Mouse (Mus musculus) limb, embryonic 12.5 days (tissue): ENCODE measurements around the gene Fbxw2. TPM values are rescaled to one million over a fixed set of nuclear protein-coding genes. Genes with fewer than 3 reads are reported as not detected.
"Not testable (repeated sequence)": the region's sequence is repeated elsewhere in the genome, so short reads cannot be mapped to it uniquely, and the experiment has no call there.

Experiments used
- ATAC-seq: fragments of 200-750 bp; cut with Nextera tagmentation; 2 replicates; pipeline ENCODE4 v1.8.0; 2017; ENCODE audit warnings: low read depth, moderate TSS enrichment; ENCODE audit not compliant: insufficient number of reproducible peaks, insufficient read depth, low FRiP score, low TSS enrichment
- H3K27ac ChIP-seq: fragments of 300-500 bp; sonication (generic); 2 replicates; pipeline ENCODE4 v1.5.1; 2016; ENCODE audit warnings: mild to moderate bottlenecking, moderate library complexity
- H3K27me3 ChIP-seq: fragments of 300-500 bp; sonication (generic); 2 replicates; pipeline ENCODE4 v1.6.1; 2016; ENCODE audit warnings: mild to moderate bottlenecking, moderate library complexity
- H3K36me3 ChIP-seq: fragments of 300-500 bp; sonication (generic); 2 replicates; pipeline ENCODE4 v1.6.1; 2016; ENCODE audit warnings: mild to moderate bottlenecking, moderate library complexity
- H3K4me1 ChIP-seq: fragments of 300-500 bp; sonication (generic); replicated peaks from 2 replicates; pipeline ENCODE4 v1.6.1; 2016
- H3K4me2 ChIP-seq: fragments of 300-500 bp; sonication (generic); 2 replicates; pipeline ENCODE4 v1.6.1; 2016; ENCODE audit warnings: mild to moderate bottlenecking, moderate library complexity
- H3K4me3 ChIP-seq: fragments of 300-500 bp; sonication (generic); replicated peaks from 2 replicates; pipeline ENCODE4 v1.5.1; 2016; ENCODE audit warnings: mild to moderate bottlenecking
- H3K9ac ChIP-seq: fragments of 300-500 bp; sonication (generic); replicated peaks from 2 replicates; pipeline ENCODE4 v1.6.1; 2016; ENCODE audit warnings: mild to moderate bottlenecking, moderate library complexity
- H3K9me3 ChIP-seq: fragments of 300-500 bp; sonication (generic); 2 replicates; pipeline ENCODE4 v1.6.1; 2016; ENCODE audit warnings: mild to moderate bottlenecking, moderate library complexity
- WGBS: fragments of 180-500 bp; shearing (Covaris S2); methylation state at CpG from one replicate; pipeline ENCODE4 v1.1.7; 2016; 5-methylcytosine and 5-hydroxymethylcytosine counted together
- polyA plus RNA-seq: library from polyadenylated mRNA; unstranded; fragments of >200 nt; fragmentation: Nextera tagmentation; extraction: Ambion mirVana; gene quantifications from 2 replicates; pipeline ENCODE4 v1.2.1, GENCODE M21; 2016

The Fbxw2 gene
- polyA plus RNA-seq, 1 experiment from 2014 or later: 86.8 TPM

GRCm38 (mm10) chr2:34772252-34773235 is 53.6 kb downstream of the Fbxw2 start:
- peak overlapping the region; percentile 78 for H3K4me2 ChIP-seq
- H3K4me1 ChIP-seq: peaks cover 49% of the 10 kb centered on the region
- H3K4me3 ChIP-seq: peak overlapping the region; percentile 99
- WGBS: 4% methylated on average over 50 of the region's 50 CpGs
- H3K9me3 ChIP-seq: no peaks in the 10 kb centered on the region
- H3K27me3 ChIP-seq: no peaks in the 10 kb centered on the region
- no peak; the same call in none of the 2 replicates for ATAC-seq
- peak overlapping the region; percentile 98 for H3K9ac ChIP-seq
- peaks cover 51% of the 10 kb centered on the region for H3K36me3 ChIP-seq
- peak overlapping the region; percentile 92 for H3K27ac ChIP-seq

GRCm38 (mm10) chr2:34771368-34772226 is 54.5 kb downstream of the Fbxw2 start, which contains the start of gene Hspa5:
TSS of gene Hspa5 (plus strand) at chr2:34771970.
- H3K4me1 ChIP-seq: peaks cover 41% of the 10 kb centered on the region
- peaks cover 5% of the 10 kb centered on the region; the same call in 1 of the 2 replicates for H3K9me3 ChIP-seq
- peak within 1 kb of the TSS; percentile 78 for H3K4me2 ChIP-seq
- peak within 1 kb of the TSS; percentile 98 for H3K9ac ChIP-seq
- H3K4me3 ChIP-seq: peak within 1 kb of the TSS; percentile 99
- H3K27me3 ChIP-seq: no peaks in the 10 kb centered on the region
- peaks cover 41% of the 10 kb centered on the region for H3K36me3 ChIP-seq
- peak; percentile 99 for ATAC-seq
- H3K27ac ChIP-seq: peak within 1 kb of the TSS; percentile 92
- under 1% methylated on average over 60 of the region's 60 CpGs for WGBS

DNA sequence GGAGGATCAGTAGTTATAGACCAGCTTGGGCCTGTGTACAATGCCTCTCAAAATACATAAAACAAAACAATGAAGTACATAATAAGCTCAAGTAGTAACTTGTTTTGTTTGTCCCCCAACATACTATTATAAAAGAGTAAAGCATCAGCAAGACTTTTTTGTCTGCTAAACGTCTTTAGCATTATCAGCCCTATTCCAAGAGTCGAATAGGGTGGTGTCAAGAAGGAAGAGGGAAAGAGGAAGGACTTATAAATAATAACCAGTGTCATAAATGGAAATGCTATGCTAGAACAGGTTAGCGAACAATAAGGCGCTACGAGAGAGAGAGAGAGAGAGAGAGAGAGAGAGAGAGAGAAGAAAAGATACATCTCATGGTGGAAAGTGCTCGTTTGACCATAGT is 55.2 kb downstream of the Fbxw2 start:
- Histone ChIP-seq H3K9ac (peak overlapping the region; percentile 88), H3K9me3 (peaks cover 5% of the 10 kb centered on the region; the same call in 1 of the 2 replicates), H3K36me3 (peaks cover 35% of the 10 kb centered on the region), H3K4me1 (peaks cover 36% of the 10 kb centered on the region), H3K4me2 (peak overlapping the region; percentile 72), H3K4me3 (peak overlapping the region; percentile 99), H3K27ac (peak overlapping the region; percentile 87), H3K27me3 (no peaks in the 10 kb centered on the region)
- no peak for ATAC-seq
- WGBS: 4% methylated on average over 6 of the region's 6 CpGs

DNA sequence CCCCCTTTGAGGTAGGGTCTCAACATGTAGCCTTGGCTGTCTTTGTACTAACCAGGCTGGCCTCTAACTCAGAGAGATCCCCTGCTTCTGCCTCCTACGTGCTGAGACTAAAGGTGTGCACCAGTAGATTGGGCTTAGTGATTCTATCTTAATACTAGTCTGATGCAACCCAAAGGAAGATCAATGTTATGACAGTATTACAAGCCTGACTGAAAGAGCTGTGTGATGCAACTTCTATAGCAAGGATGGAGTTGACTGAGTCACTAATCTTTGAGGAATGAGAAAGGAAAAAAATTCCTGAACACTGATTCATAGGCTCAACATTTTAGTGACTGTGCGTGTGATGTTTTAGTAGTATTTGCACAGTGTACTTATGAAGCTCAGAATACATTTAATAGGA is 56.1 kb downstream of the Fbxw2 start:
- Histone ChIP-seq H3K27me3 (no peaks in the 10 kb centered on the region), H3K4me2 (peak overlapping the region; percentile 72), H3K9me3 (peaks cover 5% of the 10 kb centered on the region; the same call in 1 of the 2 replicates), H3K9ac (no peak overlapping the region), H3K36me3 (peaks cover 26% of the 10 kb centered on the region), H3K4me3 (peak overlapping the region; percentile 99; the same call in 1 of the 2 replicates), H3K4me1 (peaks cover 28% of the 10 kb centered on the region), H3K27ac (no peak overlapping the region)
- WGBS: 90% methylated on average over 2 of the region's 2 CpGs
- ATAC-seq: no peak

- peaks cover 5% of the 10 kb centered on the region; the same call in 1 of the 2 replicates for H3K9me3 ChIP-seq
- no peak overlapping the region for H3K4me2 ChIP-seq
- H3K4me1 ChIP-seq: no peaks in the 10 kb centered on the region
- H3K27ac ChIP-seq: no peak overlapping the region
- H3K9ac ChIP-seq: no peak overlapping the region
- WGBS: 81% methylated on average over 12 of the region's 12 CpGs
- H3K4me3 ChIP-seq: no peak overlapping the region
- no peaks in the 10 kb centered on the region for H3K36me3 ChIP-seq
- no peaks in the 10 kb centered on the region for H3K27me3 ChIP-seq
- no peak for ATAC-seq
These were observed 61.3 kb downstream of the Fbxw2 start for GRCm38 (mm10) chr2:34764801-34765200.

- Histone ChIP-seq H3K27me3 (no peaks in the 10 kb centered on the region), H3K4me3 (no peak overlapping the region), H3K36me3 (no peaks in the 10 kb centered on the region), H3K9ac (no peak overlapping the region), H3K4me1 (no peaks in the 10 kb centered on the region), H3K4me2 (no peak overlapping the region), H3K27ac (no peak overlapping the region), H3K9me3 (peaks cover 5% of the 10 kb centered on the region; the same call in 1 of the 2 replicates)
- WGBS: 56% methylated on average over 2 of the region's 2 CpGs
- no peak for ATAC-seq
These were observed 63.2 kb downstream of the Fbxw2 start for GRCm38 (mm10) chr2:34762872-34763271.

GRCm38 (mm10) chr2:34762174-34762573 is 63.9 kb downstream of the Fbxw2 start:
- Histone ChIP-seq H3K36me3 (no peaks in the 10 kb centered on the region), H3K9ac (no peak overlapping the region), H3K4me2 (no peak overlapping the region), H3K9me3 (peaks cover 2% of the 10 kb centered on the region; the same call in 1 of the 2 replicates), H3K27ac (no peak overlapping the region), H3K4me1 (no peaks in the 10 kb centered on the region), H3K27me3 (no peaks in the 10 kb centered on the region), H3K4me3 (no peak overlapping the region)
- ATAC-seq: no peak
- 91% methylated on average over 2 of the region's 2 CpGs for WGBS

GRCm38 (mm10) chr2:34761272-34761671 is 64.8 kb downstream of the Fbxw2 start:
- H3K4me2 ChIP-seq, H3K9ac ChIP-seq, ATAC-seq, H3K4me3 ChIP-seq, H3K9me3 ChIP-seq, H3K27ac ChIP-seq, H3K4me1 ChIP-seq, H3K36me3 ChIP-seq, H3K27me3 ChIP-seq: not testable (repeated sequence)
- 90% methylated on average over 5 of the region's 5 CpGs for WGBS

DNA sequence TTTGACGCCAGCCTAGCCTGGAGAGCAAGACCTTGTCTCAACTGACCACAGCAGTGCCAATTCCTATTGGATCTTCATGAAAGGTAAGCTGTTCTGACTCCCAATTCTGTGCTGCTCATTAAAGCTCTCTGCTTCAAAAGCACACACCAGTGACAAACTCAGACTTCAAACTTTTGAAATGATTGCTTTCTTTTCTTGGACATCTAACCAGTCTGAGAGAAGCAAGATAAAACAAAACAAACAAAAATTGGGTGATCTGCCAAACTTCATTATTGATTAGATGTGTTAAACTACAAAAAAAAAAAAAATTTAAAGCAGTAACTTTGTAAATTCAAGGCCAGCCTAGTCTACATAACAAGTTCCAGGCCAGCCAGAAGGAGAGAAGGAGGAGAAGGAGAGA is 68.8 kb downstream of the Fbxw2 start:
- Histone ChIP-seq H3K9ac (no peak overlapping the region), H3K4me1 (peaks cover 5% of the 10 kb centered on the region; the same call in 1 of the 2 replicates), H3K4me3 (no peak overlapping the region), H3K9me3 (no peaks in the 10 kb centered on the region), H3K4me2 (no peak overlapping the region), H3K36me3 (no peaks in the 10 kb centered on the region), H3K27ac (no peak overlapping the region), H3K27me3 (no peaks in the 10 kb centered on the region)
- 76% methylated on average over 1 of the region's 1 CpGs for WGBS
- ATAC-seq: no peak

GRCm38 (mm10) chr2:34754551-34755358 is 71.4 kb downstream of the Fbxw2 start, which contains the start of gene Gapvd1:
TSS of gene Gapvd1 (minus strand) at chr2:34755232.
- 2% methylated on average over 13 of the region's 14 CpGs for WGBS
- peaks cover 5% of the 10 kb centered on the region for H3K4me1 ChIP-seq

More at GRCm38 (mm10) chr2:34754551-34755358, 71.4 kb downstream of the Fbxw2 start, which contains the start of gene Gapvd1:
- Histone ChIP-seq H3K9ac (peak within 1 kb of the TSS; percentile 96), H3K27me3 (no peaks in the 10 kb centered on the region), H3K4me3 (peak within 1 kb of the TSS; percentile 98), H3K4me2 (peak within 1 kb of the TSS; percentile 68), H3K27ac (peak within 1 kb of the TSS; percentile 93), H3K36me3 (no peaks in the 10 kb centered on the region), H3K9me3 (no peaks in the 10 kb centered on the region)
- ATAC-seq: no peak
